8 mouse cellular contexts compared by ENCODE assay signal in the genomic region with DNA sequence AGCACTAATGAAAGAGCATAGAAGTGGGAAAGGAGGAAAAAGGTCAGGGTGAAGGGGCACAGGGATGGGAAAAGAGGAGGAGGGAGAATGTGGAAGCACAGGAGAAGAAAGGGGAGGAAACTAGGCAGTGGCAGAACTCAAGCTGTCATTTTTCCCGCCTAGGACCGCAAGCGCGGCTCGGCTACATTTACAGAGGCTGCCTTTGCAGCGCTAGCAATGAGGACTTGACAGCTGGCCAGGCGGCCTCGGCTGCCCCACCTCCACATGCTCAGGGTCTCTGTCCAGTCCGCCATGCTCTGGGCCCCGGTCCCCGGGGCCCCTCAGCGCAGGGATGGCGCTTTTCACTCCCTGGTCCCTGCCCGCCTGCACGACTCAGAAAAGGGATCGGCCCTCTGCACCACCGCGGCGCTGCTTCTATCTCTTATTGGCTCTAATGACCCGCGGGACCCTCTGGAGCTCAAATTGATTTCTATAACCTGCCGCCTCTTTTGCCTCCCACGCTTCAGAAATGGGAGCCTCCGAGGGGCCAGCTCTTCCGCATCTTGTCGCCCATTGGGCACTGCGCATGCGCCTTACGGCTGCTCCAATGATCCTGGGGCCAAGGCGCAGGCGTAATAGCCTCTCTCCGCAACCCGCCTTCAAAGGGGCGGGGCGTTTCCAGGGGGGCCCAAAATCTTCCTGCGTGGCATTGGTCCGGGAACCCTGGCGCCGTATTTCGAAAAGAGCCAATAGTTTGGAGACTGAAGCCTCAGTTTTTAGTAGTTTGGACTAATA. TPM values are rescaled to one million over a fixed set of nuclear protein-coding genes. Genes with fewer than 3 reads are reported as not detected.
DNase-seq lines count a peak whose midpoint lies in the region; ATAC-seq and TF ChIP-seq lines count a peak whose summit lies in the region.

TSS of gene Fam122b (minus strand) at position 517 of the 774 bp plus-strand sequence.

- H3K4me1 ChIP-seq in forebrain, embryonic 15.5 days: peaks cover 9% of the 10 kb centered on the region; the same call in 1 of the 2 replicates
- H3K4me1 ChIP-seq in lung, embryonic 14.5 days (ENCODE audit: insufficient read depth): no peaks in the 10 kb centered on the region
- peaks cover 6% of the 10 kb centered on the region; the same call in 1 of the 2 replicates for H3K4me1 ChIP-seq in olfactory bulb, adult 2 months (ENCODE audit: control insufficient read depth, insufficient read depth, low read length)
- H3K4me1 ChIP-seq in thymus, adult 2 months (replicated peaks; ENCODE audit: control insufficient read depth, insufficient read depth, low read length): peaks cover 8% of the 10 kb centered on the region

- peak; percentile 87 for DNase-seq in ES-CJ7 (ENCODE audit: low read depth, low spot score)
- DNase-seq in cerebellum, adult 11 months: peak; percentile 89
- peak; percentile 87 to 88 for DNase-seq in heart, postnatal 36 days
- peak; percentile 88 to 89 for DNase-seq in layer of hippocampus, adult 2 months (ENCODE audit: low spot score in 2 of 2)
- DNase-seq in lung, embryonic 14.5 days: peak; percentile 96
- DNase-seq in thymus, adult 2 months: peak; percentile 85

- intact Hi-C loops in heart, postnatal 36 days (cut with DNase I): loop anchor here (5.0 kb wide), 1 partner anchor 63 kb away; no protein-coding TSS in a partner anchor

- peak within 1 kb of the TSS; percentile 63 for H3K4me2 ChIP-seq in forebrain, embryonic 15.5 days (replicated peaks)
- peak within 1 kb of the TSS; percentile 69 for H3K4me2 ChIP-seq in lung, embryonic 14.5 days

- H3K27me3 ChIP-seq in forebrain, embryonic 15.5 days: no peaks in the 10 kb centered on the region
- no peaks in the 10 kb centered on the region for H3K27me3 ChIP-seq in lung, embryonic 14.5 days (ENCODE audit: insufficient read depth, low read length)
- H3K27me3 ChIP-seq in thymus, adult 2 months (ENCODE audit: control insufficient read depth, insufficient read depth, low read length): no peaks in the 10 kb centered on the region

- peak; percentile 88 for ATAC-seq in forebrain, embryonic 15.5 days (replicated peaks)
- ATAC-seq in lung, embryonic 14.5 days (ENCODE audit: insufficient read depth): peak; percentile 81

- no peak for TF ChIP-seq CTCF in layer of hippocampus, adult 2 months (conservative IDR thresholded peaks at IDR 0.05)
- no peak for TF ChIP-seq CTCF in lung, embryonic 14.5 days (IDR thresholded peaks at IDR 0.05; ENCODE audit: low read depth)
- no peak for TF ChIP-seq CTCF in olfactory bulb, adult 2 months (IDR thresholded peaks at IDR 0.05; ENCODE audit: insufficient read depth, low read depth, low read length)
- no peak for TF ChIP-seq CTCF in thymus, adult 2 months (IDR thresholded peaks at IDR 0.05; ENCODE audit: borderline replicate concordance, control insufficient read depth, extremely low read depth, insufficient read depth, low read length, poor library complexity)

- no peak for TF ChIP-seq POLR2A in olfactory bulb, adult 2 months (IDR thresholded peaks at IDR 0.05; ENCODE audit: insufficient read depth, low read depth, low read length)
- TF ChIP-seq POLR2A in thymus, adult 2 months (IDR thresholded peaks at IDR 0.05; ENCODE audit: control insufficient read depth, extremely low read depth, insufficient read depth, low read length, poor library complexity): 0 out of 2 replicates have a peak, but pooled peaks have one; percentile 15

- H3K9ac ChIP-seq in forebrain, embryonic 15.5 days (replicated peaks): peak within 1 kb of the TSS; percentile 57
- peak within 1 kb of the TSS; percentile 54 for H3K9ac ChIP-seq in lung, embryonic 14.5 days

- 14% methylated on average over 40 of the region's 40 CpGs for WGBS in forebrain, embryonic 15.5 days
- WGBS in lung, embryonic 14.5 days: 5% methylated on average over 40 of the region's 40 CpGs
- WGBS in olfactory bulb, adult 2 months: 12% methylated on average over 40 of the region's 40 CpGs
- WGBS in thymus, adult 2 months: 2% methylated on average over 40 of the region's 40 CpGs

- H3K4me3 ChIP-seq in forebrain, embryonic 15.5 days: peak within 1 kb of the TSS; percentile 61
- peak within 1 kb of the TSS; percentile 73 for H3K4me3 ChIP-seq in layer of hippocampus, adult 2 months
- peak within 1 kb of the TSS; percentile 58 for H3K4me3 ChIP-seq in lung, embryonic 14.5 days (ENCODE audit: low read depth, low read length)
- peak within 1 kb of the TSS; percentile 60 for H3K4me3 ChIP-seq in olfactory bulb, adult 2 months (ENCODE audit: insufficient read depth, low read depth, low read length)
- H3K4me3 ChIP-seq in thymus, adult 2 months (ENCODE audit: control insufficient read depth, insufficient read depth, low read length): peak within 1 kb of the TSS; percentile 69

- no peaks in the 10 kb centered on the region for H3K36me3 ChIP-seq in forebrain, embryonic 15.5 days
- no peaks in the 10 kb centered on the region for H3K36me3 ChIP-seq in lung, embryonic 14.5 days (ENCODE audit: insufficient read depth)
- no peaks in the 10 kb centered on the region for H3K36me3 ChIP-seq in thymus, adult 2 months (ENCODE audit: control insufficient read depth, insufficient read depth, low read length)

- H3K27ac ChIP-seq in forebrain, embryonic 15.5 days (replicated peaks): peak within 1 kb of the TSS; percentile 69
- peak within 1 kb of the TSS; percentile 36; the same call in 1 of the 2 replicates for H3K27ac ChIP-seq in layer of hippocampus, adult 2 months
- peak within 1 kb of the TSS; percentile 86 for H3K27ac ChIP-seq in lung, embryonic 14.5 days (ENCODE audit: low read depth)
- H3K27ac ChIP-seq in olfactory bulb, adult 2 months (ENCODE audit: insufficient read depth, low read depth, low read length): no peak within 1 kb of the TSS
- H3K27ac ChIP-seq in thymus, adult 2 months (ENCODE audit: control insufficient read depth, insufficient read depth, low read length): no peak within 1 kb of the TSS

- no peaks in the 10 kb centered on the region for H3K9me3 ChIP-seq in forebrain, embryonic 15.5 days
- H3K9me3 ChIP-seq in lung, embryonic 14.5 days (ENCODE audit: low read depth, low read length): no peaks in the 10 kb centered on the region

RNA-seq across cellular contexts. Expression of gene Fam122b, which starts in this region (rescaled TPM):
- 3.7 and 4.3 TPM in 2 replicates for polyA plus RNA-seq in forebrain, embryonic 15.5 days (2015; fragmentation: Nextera tagmentation; extraction: Ambion mirVana)
- total RNA-seq in heart, postnatal 36 days (2021): 1 to 10 TPM; 2.5 to 3.5 TPM
- total RNA-seq in layer of hippocampus, adult 2 months (2021): 1 to 10 TPM; 3.0 to 3.7 TPM
- 15.9 and 16.1 TPM in 2 replicates for polyA plus RNA-seq in lung, embryonic 14.5 days (2014; fragmentation: Nextera tagmentation; extraction: Ambion mirVana)
- polyA plus RNA-seq in olfactory bulb, adult 2 months (2012; ENCODE audit: insufficient read depth, insufficient read length, low replicate concordance, missing spikeins): not detected in 2 replicates
- 7.8 and 8.2 TPM in 2 replicates for polyA plus RNA-seq in thymus, adult 2 months (2012; rRNA removed)

Comparison
In these comparisons a context has a peak if more than half of its experiments do, and no peak if none do; other contexts are left out.
1. H3K27ac ChIP-seq: peak in forebrain, embryonic 15.5 days (single experiment), layer of hippocampus, adult 2 months (single experiment) and lung, embryonic 14.5 days (single experiment); none in olfactory bulb, adult 2 months (single experiment) and thymus, adult 2 months (single experiment).
2. Peak in every context shown above with its lines, with median percentiles within 50 percentile points of each other: DNase-seq and H3K4me3 ChIP-seq.